Mouse (Mus musculus): ENCODE data around the gene Bbc3. TPM values are rescaled to one million over a fixed set of nuclear protein-coding genes. Genes with fewer than 3 reads are reported as not detected.
"Not testable (repeated sequence)": the region's sequence is repeated elsewhere in the genome, so short reads cannot be mapped to it uniquely, and the experiment has no call there.

The Bbc3 gene
- total and polyA plus RNA-seq, 2 experiments from 2014 or later, result 5.6 to 7.3 TPM

DNA sequence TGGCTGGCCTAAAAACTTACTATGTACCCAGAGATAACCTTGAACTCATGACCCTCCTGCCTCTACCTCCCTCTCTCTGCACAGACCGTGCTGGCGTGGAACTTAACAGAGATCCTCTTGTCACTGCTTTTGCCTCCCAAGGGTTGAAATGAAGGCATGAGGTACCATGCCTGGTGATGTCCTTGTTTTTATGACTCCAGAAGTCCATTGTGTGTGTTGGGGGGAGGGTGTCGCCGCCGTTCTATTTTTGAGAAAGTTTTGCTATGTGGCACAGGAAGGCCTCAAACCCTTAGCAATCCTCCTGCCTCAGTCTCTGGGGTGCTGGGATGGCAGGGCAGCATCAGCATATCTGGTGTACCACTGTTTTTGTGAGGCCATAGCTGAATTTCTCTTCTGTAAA is 9.3 kb upstream of the Bbc3 start:
- 65% methylated on average over 5 of the region's 5 CpGs for WGBS
- no peak for DNase-seq (ENCODE audit: low spot score)
- Histone ChIP-seq H3K36me3 (replicated peaks; ENCODE audit: control insufficient read depth, insufficient read depth, low read length) (no peaks in the 10 kb centered on the region), H3K9me3 (replicated peaks; ENCODE audit: control insufficient read depth, low read length) (no peaks in the 10 kb centered on the region), H3K9ac (replicated peaks; ENCODE audit: low read depth, low read length) (no peak overlapping the region), H3K27ac (ENCODE audit: low read depth) (no peak overlapping the region), H3K4me2 (ENCODE audit: low read depth, low read length) (no peak overlapping the region), H3K27me3 (ENCODE audit: control insufficient read depth, insufficient read depth, low read length) (no peaks in the 10 kb centered on the region), H3K4me3 (ENCODE audit: low read depth, low read length) (no peak overlapping the region), H3K4me1 (ENCODE audit: control insufficient read depth, insufficient read depth) (peaks cover 11% of the 10 kb centered on the region; the same call in 1 of the 2 replicates)
- ATAC-seq (ENCODE audit: insufficient read depth, low read depth), result no peak
- TF ChIP-seq CTCF (IDR thresholded peaks at IDR 0.05; ENCODE audit: low read depth), result no peak
- TF ChIP-seq EP300 (IDR thresholded peaks at IDR 0.05; ENCODE audit: low read depth), result no peak

DNA sequence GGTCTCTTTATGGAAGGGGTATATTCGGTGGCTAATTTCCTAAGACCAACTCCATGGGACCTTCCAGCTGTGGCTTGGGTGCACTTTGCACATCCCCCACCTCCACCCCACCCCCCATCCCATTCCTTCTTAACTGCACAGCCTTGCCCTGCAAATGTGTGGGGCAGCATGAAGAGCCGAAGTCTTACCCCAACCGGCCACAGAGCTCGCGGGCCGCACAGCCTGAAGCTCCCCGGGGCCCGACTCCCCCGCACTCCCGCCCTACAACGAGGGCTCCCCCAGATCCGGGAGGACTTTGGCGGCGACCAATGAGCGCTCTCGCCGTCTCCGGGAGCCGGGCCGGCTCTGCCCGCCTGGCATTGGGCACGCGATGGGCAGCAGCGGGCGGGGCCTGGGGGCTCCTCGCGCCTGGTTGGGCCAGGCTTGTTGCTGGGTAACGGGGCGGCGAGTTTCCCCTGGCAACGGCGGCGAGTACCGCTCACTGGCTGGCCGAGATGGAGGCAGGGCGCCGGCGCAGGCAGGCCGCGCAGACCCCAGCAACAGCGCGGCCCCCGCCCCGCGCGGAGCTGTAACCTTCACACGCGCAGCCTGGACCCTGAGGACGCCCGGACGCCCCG is 8.7 kb upstream of the Bbc3 start:
- Histone ChIP-seq H3K9ac (replicated peaks; ENCODE audit: low read depth, low read length) (no peak overlapping the region), H3K9me3 (replicated peaks; ENCODE audit: control insufficient read depth, low read length) (no peaks in the 10 kb centered on the region), H3K4me1 (ENCODE audit: control insufficient read depth, insufficient read depth) (peaks cover 11% of the 10 kb centered on the region; the same call in 1 of the 2 replicates), H3K4me3 (ENCODE audit: low read depth, low read length) (peak overlapping the region; percentile 21), H3K27ac (ENCODE audit: low read depth) (no peak overlapping the region), H3K27me3 (ENCODE audit: control insufficient read depth, insufficient read depth, low read length) (no peaks in the 10 kb centered on the region), H3K36me3 (replicated peaks; ENCODE audit: control insufficient read depth, insufficient read depth, low read length) (no peaks in the 10 kb centered on the region), H3K4me2 (ENCODE audit: low read depth, low read length) (peak overlapping the region; percentile 54)
- ATAC-seq (ENCODE audit: insufficient read depth, low read depth) (peak; percentile 57), DNase-seq (ENCODE audit: low spot score) (peak; percentile 55)
- no peak for TF ChIP-seq EP300 (IDR thresholded peaks at IDR 0.05; ENCODE audit: low read depth)
- TF ChIP-seq CTCF (IDR thresholded peaks at IDR 0.05; ENCODE audit: low read depth), result no peak
- WGBS, result 1% methylated on average over 47 of the region's 52 CpGs

GRCm38 (mm10) chr7:16307141-16307540 is 1.1 kb upstream of the Bbc3 start:
- not testable (repeated sequence) for ATAC-seq (ENCODE audit: insufficient read depth, low read depth); H3K9me3 ChIP-seq (replicated peaks; ENCODE audit: control insufficient read depth, low read length); H3K27ac ChIP-seq (ENCODE audit: low read depth); H3K9ac ChIP-seq (replicated peaks; ENCODE audit: low read depth, low read length); H3K4me2 ChIP-seq (ENCODE audit: low read depth, low read length); H3K4me3 ChIP-seq (ENCODE audit: low read depth, low read length); H3K36me3 ChIP-seq (replicated peaks; ENCODE audit: control insufficient read depth, insufficient read depth, low read length); H3K27me3 ChIP-seq (ENCODE audit: control insufficient read depth, insufficient read depth, low read length); H3K4me1 ChIP-seq (ENCODE audit: control insufficient read depth, insufficient read depth); DNase-seq (ENCODE audit: low spot score)
- WGBS, result 68% methylated on average over 6 of the region's 6 CpGs

- H3K9me3 ChIP-seq (replicated peaks; ENCODE audit: control insufficient read depth, low read length), result no peaks in the 10 kb centered on the region
- 36% methylated on average over 16 of the region's 16 CpGs for WGBS
- H3K4me1 ChIP-seq (ENCODE audit: control insufficient read depth, insufficient read depth), result peaks cover 7% of the 10 kb centered on the region; the same call in 1 of the 2 replicates
- no peak overlapping the region; the same call in 1 of the 2 replicates for H3K9ac ChIP-seq (replicated peaks; ENCODE audit: low read depth, low read length)
- ATAC-seq (ENCODE audit: insufficient read depth, low read depth) (no peak), DNase-seq (ENCODE audit: low spot score) (no peak)
- H3K27ac ChIP-seq (ENCODE audit: low read depth), result peak overlapping the region; percentile 99
- no peaks in the 10 kb centered on the region for H3K27me3 ChIP-seq (ENCODE audit: control insufficient read depth, insufficient read depth, low read length)
- TF ChIP-seq EP300 (IDR thresholded peaks at IDR 0.05; ENCODE audit: low read depth) (no peak), CTCF (IDR thresholded peaks at IDR 0.05; ENCODE audit: low read depth) (no peak)
- H3K4me3 ChIP-seq (ENCODE audit: low read depth, low read length), result peak overlapping the region; percentile 75
- H3K36me3 ChIP-seq (replicated peaks; ENCODE audit: control insufficient read depth, insufficient read depth, low read length), result no peaks in the 10 kb centered on the region
- H3K4me2 ChIP-seq (ENCODE audit: low read depth, low read length), result peak overlapping the region; percentile 82
Measured at GRCm38 (mm10) chr7:16308555-16309317, 543 bp downstream of the Bbc3 start.

DNA sequence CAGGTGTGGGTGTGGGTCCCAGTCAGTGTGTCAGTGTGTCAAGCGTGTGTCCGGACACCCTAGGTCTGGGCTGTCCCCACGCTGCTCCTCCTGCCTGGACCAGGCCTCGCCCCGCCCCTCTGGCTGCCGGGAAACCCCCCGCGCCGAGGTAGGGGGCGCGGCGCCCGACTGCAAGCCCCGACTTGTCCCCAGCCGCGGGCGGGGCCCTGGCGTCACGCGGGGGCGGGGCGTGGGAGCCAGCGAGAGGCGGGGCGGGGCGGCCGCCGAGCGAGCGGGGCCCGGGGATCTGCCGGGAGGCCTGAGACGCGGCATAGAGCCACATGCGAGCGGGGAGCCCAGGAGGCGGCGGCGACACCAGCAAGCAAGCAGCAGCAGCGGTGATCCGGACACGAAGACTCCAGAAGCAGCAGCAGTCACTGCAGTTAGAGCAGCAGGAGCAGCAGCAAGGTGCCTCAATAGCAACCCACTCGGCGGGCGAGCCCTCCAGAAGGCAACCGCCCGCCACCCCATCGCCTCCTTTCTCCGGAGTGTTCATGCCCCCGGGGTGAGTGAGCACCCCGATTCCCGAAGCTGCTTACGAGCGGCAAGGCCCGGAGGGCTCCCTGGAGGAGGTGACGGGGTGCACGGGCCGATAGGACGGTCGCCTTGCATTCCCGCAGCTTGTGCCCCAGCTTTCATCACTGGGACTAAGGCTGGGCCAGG is 1.3 kb downstream of the Bbc3 start:
- TF ChIP-seq EP300 (IDR thresholded peaks at IDR 0.05; ENCODE audit: low read depth) (no peak), CTCF (IDR thresholded peaks at IDR 0.05; ENCODE audit: low read depth) (no peak)
- ATAC-seq (ENCODE audit: insufficient read depth, low read depth), result peak; percentile 27
- 1% methylated on average over 55 of the region's 61 CpGs for WGBS

More for the DNA sequence above, 1.3 kb downstream of the Bbc3 start:
- H3K4me2 ChIP-seq (ENCODE audit: low read depth, low read length), result peak overlapping the region; percentile 82
- H3K4me1 ChIP-seq (ENCODE audit: control insufficient read depth, insufficient read depth), result peaks cover 7% of the 10 kb centered on the region; the same call in 1 of the 2 replicates
- peak overlapping the region; percentile 38 for H3K9ac ChIP-seq (replicated peaks; ENCODE audit: low read depth, low read length)
- no peaks in the 10 kb centered on the region for H3K36me3 ChIP-seq (replicated peaks; ENCODE audit: control insufficient read depth, insufficient read depth, low read length)
- H3K27me3 ChIP-seq (ENCODE audit: control insufficient read depth, insufficient read depth, low read length), result no peaks in the 10 kb centered on the region
- H3K27ac ChIP-seq (ENCODE audit: low read depth), result peak overlapping the region; percentile 99
- peak; percentile 50 for DNase-seq (ENCODE audit: low spot score)
- no peaks in the 10 kb centered on the region for H3K9me3 ChIP-seq (replicated peaks; ENCODE audit: control insufficient read depth, low read length)
- peak overlapping the region; percentile 75 for H3K4me3 ChIP-seq (ENCODE audit: low read depth, low read length)

Measured in heart, postnatal 0 days (tissue).